Mouse (Mus musculus) kidney, adult 2 months (tissue): ENCODE data around the gene Hemgn. TPM values are rescaled to one million over a fixed set of nuclear protein-coding genes. Genes with fewer than 3 reads are reported as not detected.

ENCODE experiments used
- DNase-seq: peaks from one replicate; pipeline ENCODE4 v3.0.0; 2021
- H3K27ac ChIP-seq: fragments of 200-500 bp; 2 replicates; pipeline ENCODE4 v1.5.1; 2012; ENCODE audit warnings: low read depth, low read length, control low read depth, inconsistent platforms; ENCODE audit not compliant: insufficient read depth
- H3K27me3 ChIP-seq: fragments of 200-500 bp; replicated peaks from 2 replicates; pipeline ENCODE4 v1.6.1; 2012; ENCODE audit warnings: mild to moderate bottlenecking, moderate library complexity, low read length, inconsistent platforms; ENCODE audit not compliant: control insufficient read depth, insufficient read depth
- H3K36me3 ChIP-seq: fragments of 200-500 bp; 2 replicates; pipeline ENCODE4 v1.6.1; 2012; ENCODE audit warnings: mild to moderate bottlenecking, moderate library complexity, low read length, inconsistent platforms; ENCODE audit not compliant: control insufficient read depth, insufficient read depth
- H3K4me1 ChIP-seq: fragments of 200-500 bp; 2 replicates; pipeline ENCODE4 v1.6.1; 2011; ENCODE audit warnings: low read length; ENCODE audit not compliant: control insufficient read depth, insufficient read depth
- H3K4me3 ChIP-seq: fragments of 200-500 bp; 2 replicates; pipeline ENCODE4 v1.5.1; 2011; ENCODE audit warnings: mild to moderate bottlenecking, low read depth, low read length, control low read depth; ENCODE audit not compliant: insufficient read depth
- CTCF ChIP-seq: fragments of 200-500 bp; conservative IDR thresholded peaks from 2 replicates; pipeline ENCODE4 v1.5.1; 2011; ENCODE audit warnings: low read depth, mild to moderate bottlenecking, control low read depth, low read length, moderate library complexity, mixed read lengths; ENCODE audit not compliant: insufficient read depth, insufficient read length
- POLR2A ChIP-seq: fragments of 200-500 bp; IDR thresholded peaks from one replicate; pipeline ENCODE4 v1.6.1; 2011; ENCODE audit warnings: low read depth, low read length, control low read depth
- WGBS: fragments of 180-500 bp; shearing (Covaris S2); methylation state at CpG from one replicate; pipeline ENCODE4 v1.1.7; 2018; 5-methylcytosine and 5-hydroxymethylcytosine counted together
- polyA plus RNA-seq: library from polyadenylated mRNA; depleted of rRNA; stranded (reverse); fragments of >200 nt; gene quantifications from 2 replicates; pipeline ENCODE4 v1.2.3, GENCODE M21; 2012

Gene Hemgn
- polyA plus RNA-seq, 1 experiment = 0.03 TPM

GRCm38 (mm10) chr4:46442501-46442900, 29.2 kb upstream of the Hemgn start:
- Histone ChIP-seq H3K4me1 (no peaks in the 10 kb centered on the region), H3K36me3 (no peaks in the 10 kb centered on the region), H3K27me3 (no peaks in the 10 kb centered on the region), H3K4me3 (no peak overlapping the region), H3K27ac (no peak overlapping the region)
- TF ChIP-seq CTCF (no peak), POLR2A (no peak)
- 60% methylated on average over 4 of the region's 4 CpGs for WGBS
- DNase-seq = no peak

GRCm38 (mm10) chr4:46432339-46433036, 19.2 kb upstream of the Hemgn start:
- no peak overlapping the region for H3K4me3 ChIP-seq
- H3K27me3 ChIP-seq = no peaks in the 10 kb centered on the region; the same call in 1 of the 2 replicates
- no peaks in the 10 kb centered on the region for H3K36me3 ChIP-seq
- no peak for DNase-seq
- no peaks in the 10 kb centered on the region for H3K4me1 ChIP-seq
- 84% methylated on average over 12 of the region's 12 CpGs for WGBS
- TF ChIP-seq POLR2A (no peak), CTCF (no peak)
- no peak overlapping the region for H3K27ac ChIP-seq

GRCm38 (mm10) chr4:46428903-46429499, 15.7 kb upstream of the Hemgn start:
- H3K4me1 ChIP-seq = no peaks in the 10 kb centered on the region
- H3K27ac ChIP-seq = no peak overlapping the region
- H3K36me3 ChIP-seq = no peaks in the 10 kb centered on the region
- WGBS = 72% methylated on average over 10 of the region's 10 CpGs
- no peak for TF ChIP-seq POLR2A
- TF ChIP-seq CTCF = no peak
- H3K27me3 ChIP-seq = no peaks in the 10 kb centered on the region; the same call in 1 of the 2 replicates
- no peak for DNase-seq
- no peak overlapping the region for H3K4me3 ChIP-seq

- Histone ChIP-seq H3K27me3 (no peaks in the 10 kb centered on the region; the same call in 1 of the 2 replicates), H3K4me1 (no peaks in the 10 kb centered on the region), H3K36me3 (no peaks in the 10 kb centered on the region), H3K27ac (no peak overlapping the region), H3K4me3 (no peak overlapping the region)
- WGBS = 71% methylated on average over 8 of the region's 8 CpGs
- TF ChIP-seq CTCF (no peak), POLR2A (no peak)
- no peak for DNase-seq
Observed at GRCm38 (mm10) chr4:46422625-46423024, 9.3 kb upstream of the Hemgn start.

- Histone ChIP-seq H3K27me3 (no peaks in the 10 kb centered on the region), H3K4me3 (no peak overlapping the region), H3K36me3 (no peaks in the 10 kb centered on the region), H3K27ac (no peak overlapping the region), H3K4me1 (no peaks in the 10 kb centered on the region)
- no peak for DNase-seq
- 88% methylated on average over 9 of the region's 9 CpGs for WGBS
- TF ChIP-seq CTCF (no peak), POLR2A (no peak)
Observed at GRCm38 (mm10) chr4:46418851-46419250, 5.5 kb upstream of the Hemgn start.

DNA sequence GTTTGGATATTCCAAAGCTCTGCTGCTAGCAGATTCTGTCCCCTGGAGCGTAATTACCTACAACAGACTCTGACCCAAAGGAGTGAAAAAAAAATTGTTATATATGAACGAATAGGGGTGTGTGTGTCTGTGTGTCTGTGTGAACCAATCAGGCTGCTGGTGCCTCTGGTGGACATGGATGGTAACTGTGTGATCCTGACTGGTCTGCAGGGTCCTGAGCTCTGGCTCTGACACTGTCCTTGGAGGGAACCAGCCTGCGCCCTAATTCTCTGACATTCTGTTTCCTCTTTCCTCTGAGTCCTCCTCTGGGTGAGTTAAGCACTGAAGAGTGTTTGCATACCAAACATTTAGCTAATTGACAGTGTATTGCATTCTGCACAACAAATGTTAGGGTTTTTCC, 4.2 kb upstream of the Hemgn start:
- Histone ChIP-seq H3K27me3 (no peaks in the 10 kb centered on the region), H3K4me3 (no peak overlapping the region), H3K27ac (no peak overlapping the region), H3K4me1 (no peaks in the 10 kb centered on the region), H3K36me3 (no peaks in the 10 kb centered on the region)
- peak; percentile 38 for DNase-seq
- TF ChIP-seq POLR2A (no peak), CTCF (no peak; the same call in 1 of the 2 replicates)
- WGBS = 48% methylated on average over 3 of the region's 3 CpGs

DNA sequence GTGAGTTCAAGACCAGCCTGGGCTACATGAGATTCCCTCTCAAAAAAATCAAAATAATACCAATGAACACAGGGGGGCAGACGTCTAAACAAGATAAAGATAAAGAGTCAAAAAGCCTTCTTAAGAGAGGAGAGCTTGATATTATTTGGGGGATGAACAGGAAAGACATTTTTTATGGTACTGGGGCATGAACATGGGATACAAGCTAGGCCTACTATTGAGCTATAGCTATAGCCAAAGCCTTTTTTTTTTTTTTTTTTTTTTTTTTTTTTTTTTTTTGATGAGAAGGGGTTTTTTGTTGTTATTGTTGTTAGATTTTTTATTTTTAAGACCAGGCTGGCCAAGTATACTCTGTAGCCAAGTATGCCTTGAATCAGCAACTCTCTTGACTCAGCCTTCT, 1.2 kb downstream of the Hemgn start:
- TF ChIP-seq POLR2A (no peak), CTCF (no peak)
- DNase-seq = no peak
- 73% methylated on average over 1 of the region's 1 CpGs for WGBS
- no peaks in the 10 kb centered on the region for H3K27me3 ChIP-seq
- H3K27ac ChIP-seq = no peak overlapping the region
- H3K4me3 ChIP-seq = no peak overlapping the region
- no peaks in the 10 kb centered on the region for H3K4me1 ChIP-seq
- no peaks in the 10 kb centered on the region for H3K36me3 ChIP-seq
